Mouse (Mus musculus) intestine, embryonic 14.5 days (tissue): ENCODE measurements around the gene Slc22a23. TPM values are rescaled to one million over a fixed set of nuclear protein-coding genes. Genes with fewer than 3 reads are reported as not detected.

Experiments used
- ATAC-seq: fragments of 200-750 bp; cut with Nextera tagmentation; replicated peaks from 2 replicates; pipeline ENCODE4 v1.8.0; 2017; ENCODE audit warnings: low read depth, moderate number of reproducible peaks, moderate TSS enrichment, moderate library complexity; ENCODE audit not compliant: low FRiP score, low TSS enrichment
- DNase-seq: peaks from one replicate; pipeline ENCODE4 v3.0.0-alpha.2; 2018; ENCODE audit warnings: low spot score
- H3K27ac ChIP-seq: fragments of 300-500 bp; sonication (generic); 2 replicates; pipeline ENCODE4 v1.5.1; 2014; ENCODE audit warnings: low read depth, mild to moderate bottlenecking, control low read depth
- H3K27me3 ChIP-seq: fragments of 300-500 bp; sonication (generic); replicated peaks from 2 replicates; pipeline ENCODE4 v1.6.1; 2014; ENCODE audit warnings: low read length, control low read depth; ENCODE audit not compliant: control insufficient read depth, insufficient read depth
- H3K36me3 ChIP-seq: fragments of 300-500 bp; sonication (generic); 2 replicates; pipeline ENCODE4 v1.6.1; 2014; ENCODE audit warnings: low read length, control low read depth; ENCODE audit not compliant: control insufficient read depth, insufficient read depth
- H3K4me1 ChIP-seq: fragments of 300-500 bp; sonication (generic); replicated peaks from 2 replicates; pipeline ENCODE4 v1.6.1; 2014; ENCODE audit warnings: low read length, control low read depth, mixed read lengths; ENCODE audit not compliant: control insufficient read depth, insufficient read depth
- H3K4me2 ChIP-seq: fragments of 300-500 bp; sonication (generic); 2 replicates; pipeline ENCODE4 v1.6.1; 2014; ENCODE audit warnings: low read length
- H3K4me3 ChIP-seq: fragments of 300-500 bp; sonication (generic); 2 replicates; pipeline ENCODE4 v1.5.1; 2014; ENCODE audit warnings: low read depth, low read length, control low read depth, mixed read lengths
- H3K9ac ChIP-seq: fragments of 300-500 bp; sonication (generic); 2 replicates; pipeline ENCODE4 v1.6.1; 2014; ENCODE audit warnings: mild to moderate bottlenecking, low read length
- H3K9me3 ChIP-seq: fragments of 300-500 bp; sonication (generic); 2 replicates; pipeline ENCODE4 v1.6.1; 2016; ENCODE audit warnings: low read length, control low read depth; ENCODE audit not compliant: control insufficient read depth
- WGBS: fragments of 180-500 bp; shearing (Covaris S2); extraction: QIAGEN DNeasy Blood & Tissue Kit; methylation state at CpG from one replicate; pipeline ENCODE4 v1.1.7; 2014; 5-methylcytosine and 5-hydroxymethylcytosine counted together
- polyA plus RNA-seq: library from polyadenylated mRNA; unstranded; fragments of >200 nt; fragmentation: Nextera tagmentation; extraction: Ambion mirVana; gene quantifications from 2 replicates; pipeline ENCODE4 v1.2.1, GENCODE M21; 2014

Gene Slc22a23
- polyA plus RNA-seq, 1 experiment from 2014 or later: 4.0 TPM

- Histone ChIP-seq H3K27me3 (no peaks in the 10 kb centered on the region), H3K9me3 (no peaks in the 10 kb centered on the region)
These were observed 157.4 kb downstream of the Slc22a23 start for GRCm38 (mm10) chr13:34187571-34187970.

GRCm38 (mm10) chr13:34185371-34185770 is 159.6 kb downstream of the Slc22a23 start:
- no peaks in the 10 kb centered on the region for H3K9me3 ChIP-seq
- ATAC-seq (no peak), DNase-seq (no peak)
- H3K36me3 ChIP-seq: peaks cover 18% of the 10 kb centered on the region
- no peak overlapping the region for H3K27ac ChIP-seq
- no peak overlapping the region for H3K4me3 ChIP-seq
- no peak overlapping the region for H3K4me2 ChIP-seq
- no peaks in the 10 kb centered on the region for H3K27me3 ChIP-seq
- WGBS: 78% methylated on average over 2 of the region's 2 CpGs
- no peaks in the 10 kb centered on the region for H3K4me1 ChIP-seq
- H3K9ac ChIP-seq: no peak overlapping the region

More at GRCm38 (mm10) chr13:34187571-34187970, 157.4 kb downstream of the Slc22a23 start:
- DNase-seq (peak; percentile 74), ATAC-seq (peak; percentile 83)
- peak overlapping the region; percentile 14; the same call in 1 of the 2 replicates for H3K4me2 ChIP-seq
- H3K27ac ChIP-seq: no peak overlapping the region
- H3K9ac ChIP-seq: no peak overlapping the region
- no peak overlapping the region for H3K4me3 ChIP-seq
- 13% methylated on average over 5 of the region's 5 CpGs for WGBS
- no peaks in the 10 kb centered on the region for H3K4me1 ChIP-seq
- H3K36me3 ChIP-seq: no peaks in the 10 kb centered on the region

- Histone ChIP-seq H3K4me1 (no peaks in the 10 kb centered on the region), H3K4me3 (no peak overlapping the region), H3K9me3 (no peaks in the 10 kb centered on the region), H3K9ac (no peak overlapping the region), H3K27ac (no peak overlapping the region), H3K27me3 (no peaks in the 10 kb centered on the region), H3K4me2 (no peak overlapping the region), H3K36me3 (peaks cover 27% of the 10 kb centered on the region)
- DNase-seq (no peak), ATAC-seq (no peak)
- WGBS: 85% methylated on average over 5 of the region's 5 CpGs
These were observed 163.4 kb downstream of the Slc22a23 start for GRCm38 (mm10) chr13:34181624-34182023.

GRCm38 (mm10) chr13:34174025-34174424 is 171.0 kb downstream of the Slc22a23 start:
- H3K4me1 ChIP-seq: no peaks in the 10 kb centered on the region
- H3K27me3 ChIP-seq: no peaks in the 10 kb centered on the region
- ATAC-seq (no peak), DNase-seq (no peak)
- no peak overlapping the region for H3K9ac ChIP-seq
- no peaks in the 10 kb centered on the region for H3K9me3 ChIP-seq
- 93% methylated on average over 6 of the region's 6 CpGs for WGBS
- H3K36me3 ChIP-seq: no peaks in the 10 kb centered on the region
- H3K4me2 ChIP-seq: no peak overlapping the region
- no peak overlapping the region for H3K4me3 ChIP-seq
- no peak overlapping the region for H3K27ac ChIP-seq

GRCm38 (mm10) chr13:34163304-34163975 is 181.5 kb downstream of the Slc22a23 start:
- H3K27ac ChIP-seq: peak overlapping the region; percentile 97
- H3K4me2 ChIP-seq: peak overlapping the region; percentile 64
- H3K9me3 ChIP-seq: no peaks in the 10 kb centered on the region; the same call in 1 of the 2 replicates
- H3K9ac ChIP-seq: peak overlapping the region; percentile 74
- peaks cover 9% of the 10 kb centered on the region for H3K36me3 ChIP-seq
- no peaks in the 10 kb centered on the region for H3K27me3 ChIP-seq
- WGBS: 32% methylated on average over 12 of the region's 12 CpGs
- ATAC-seq (peak; percentile 77; the same call in 1 of the 2 replicates), DNase-seq (peak; percentile 56)
- H3K4me3 ChIP-seq: peak overlapping the region; percentile 79
- peaks cover 13% of the 10 kb centered on the region for H3K4me1 ChIP-seq

GRCm38 (mm10) chr13:34162491-34163303 is 182.3 kb downstream of the Slc22a23 start, which contains the start of gene Psmg4:
Psmg4 (plus strand) TSS chr13:34162964.
- peak within 1 kb of the TSS; percentile 97 for H3K27ac ChIP-seq
- H3K9ac ChIP-seq: peak within 1 kb of the TSS; percentile 74
- DNase-seq (peak; percentile 99), ATAC-seq (peak; percentile 95)
- peak within 1 kb of the TSS; percentile 79 for H3K4me3 ChIP-seq
- H3K27me3 ChIP-seq: no peaks in the 10 kb centered on the region
- H3K4me2 ChIP-seq: peak within 1 kb of the TSS; percentile 64
- 2% methylated on average over 44 of the region's 44 CpGs for WGBS
- H3K36me3 ChIP-seq: peaks cover 9% of the 10 kb centered on the region
- H3K4me1 ChIP-seq: peaks cover 13% of the 10 kb centered on the region
- H3K9me3 ChIP-seq: no peaks in the 10 kb centered on the region; the same call in 1 of the 2 replicates

- Histone ChIP-seq H3K4me1 (peaks cover 13% of the 10 kb centered on the region), H3K4me3 (no peak overlapping the region), H3K9me3 (no peaks in the 10 kb centered on the region), H3K27me3 (no peaks in the 10 kb centered on the region), H3K27ac (no peak overlapping the region), H3K36me3 (no peaks in the 10 kb centered on the region), H3K9ac (no peak overlapping the region), H3K4me2 (no peak overlapping the region)
- ATAC-seq: no peak
- DNase-seq: no peak
- 96% methylated on average over 1 of the region's 1 CpGs for WGBS
These were observed 185.1 kb downstream of the Slc22a23 start for GRCm38 (mm10) chr13:34159926-34160325.

- H3K9me3 ChIP-seq: no peaks in the 10 kb centered on the region
- WGBS: 83% methylated on average over 3 of the region's 3 CpGs
- DNase-seq (no peak), ATAC-seq (no peak)
- H3K27me3 ChIP-seq: no peaks in the 10 kb centered on the region
- no peak overlapping the region for H3K4me2 ChIP-seq
- peaks cover 19% of the 10 kb centered on the region for H3K4me1 ChIP-seq
- H3K9ac ChIP-seq: no peak overlapping the region
- H3K27ac ChIP-seq: no peak overlapping the region
- H3K36me3 ChIP-seq: no peaks in the 10 kb centered on the region
- no peak overlapping the region for H3K4me3 ChIP-seq
These were observed 187.3 kb downstream of the Slc22a23 start for GRCm38 (mm10) chr13:34157596-34158157.
